Mouse (Mus musculus) limb, embryonic 12.5 days (tissue): Measurements from ENCODE around the gene Dnajc16. TPM values are rescaled to one million over a fixed set of nuclear protein-coding genes. Genes with fewer than 3 reads are reported as not detected.
"Not testable (repeated sequence)": the region's sequence is repeated elsewhere in the genome, so short reads cannot be mapped to it uniquely, and the experiment has no call there.

ENCODE experiments used
- ATAC-seq: fragments of 200-750 bp; cut with Nextera tagmentation; 2 replicates; pipeline ENCODE4 v1.8.0; 2017; ENCODE audit warnings: low read depth, moderate TSS enrichment; ENCODE audit not compliant: insufficient number of reproducible peaks, insufficient read depth, low FRiP score, low TSS enrichment
- H3K27ac ChIP-seq: fragments of 300-500 bp; sonication (generic); 2 replicates; pipeline ENCODE4 v1.5.1; 2016; ENCODE audit warnings: mild to moderate bottlenecking, moderate library complexity
- H3K27me3 ChIP-seq: fragments of 300-500 bp; sonication (generic); 2 replicates; pipeline ENCODE4 v1.6.1; 2016; ENCODE audit warnings: mild to moderate bottlenecking, moderate library complexity
- H3K36me3 ChIP-seq: fragments of 300-500 bp; sonication (generic); 2 replicates; pipeline ENCODE4 v1.6.1; 2016; ENCODE audit warnings: mild to moderate bottlenecking, moderate library complexity
- H3K4me1 ChIP-seq: fragments of 300-500 bp; sonication (generic); replicated peaks from 2 replicates; pipeline ENCODE4 v1.6.1; 2016
- H3K4me2 ChIP-seq: fragments of 300-500 bp; sonication (generic); 2 replicates; pipeline ENCODE4 v1.6.1; 2016; ENCODE audit warnings: mild to moderate bottlenecking, moderate library complexity
- H3K4me3 ChIP-seq: fragments of 300-500 bp; sonication (generic); replicated peaks from 2 replicates; pipeline ENCODE4 v1.5.1; 2016; ENCODE audit warnings: mild to moderate bottlenecking
- H3K9ac ChIP-seq: fragments of 300-500 bp; sonication (generic); replicated peaks from 2 replicates; pipeline ENCODE4 v1.6.1; 2016; ENCODE audit warnings: mild to moderate bottlenecking, moderate library complexity
- H3K9me3 ChIP-seq: fragments of 300-500 bp; sonication (generic); 2 replicates; pipeline ENCODE4 v1.6.1; 2016; ENCODE audit warnings: mild to moderate bottlenecking, moderate library complexity
- WGBS: fragments of 180-500 bp; shearing (Covaris S2); methylation state at CpG from one replicate; pipeline ENCODE4 v1.1.7; 2016; 5-methylcytosine and 5-hydroxymethylcytosine counted together
- polyA plus RNA-seq: library from polyadenylated mRNA; unstranded; fragments of >200 nt; fragmentation: Nextera tagmentation; extraction: Ambion mirVana; gene quantifications from 2 replicates; pipeline ENCODE4 v1.2.1, GENCODE M21; 2016

Dnajc16 gene
- polyA plus RNA-seq, 1 experiment from 2014 or later = 3.4 TPM

- no peak overlapping the region for H3K4me3 ChIP-seq
- ATAC-seq = no peak
- 69% methylated on average over 5 of the region's 5 CpGs for WGBS
- peaks cover 4% of the 10 kb centered on the region for H3K4me1 ChIP-seq
- no peaks in the 10 kb centered on the region for H3K27me3 ChIP-seq
- no peak overlapping the region for H3K27ac ChIP-seq
- H3K9me3 ChIP-seq = no peaks in the 10 kb centered on the region
- no peak overlapping the region for H3K4me2 ChIP-seq
- H3K9ac ChIP-seq = no peak overlapping the region
- H3K36me3 ChIP-seq = peaks cover 74% of the 10 kb centered on the region
Observed at GRCm38 (mm10) chr4:141784835-141785234, 5.9 kb downstream of the Dnajc16 start.

GRCm38 (mm10) chr4:141781201-141781985 lies 9.3 kb downstream of the Dnajc16 start:
- no peak for ATAC-seq
- peaks cover 98% of the 10 kb centered on the region for H3K36me3 ChIP-seq
- no peaks in the 10 kb centered on the region for H3K9me3 ChIP-seq
- 94% methylated on average over 8 of the region's 8 CpGs for WGBS
- no peaks in the 10 kb centered on the region for H3K27me3 ChIP-seq
- no peaks in the 10 kb centered on the region for H3K4me1 ChIP-seq
- no peak overlapping the region for H3K27ac ChIP-seq
- no peak overlapping the region for H3K4me2 ChIP-seq
- no peak overlapping the region for H3K9ac ChIP-seq
- no peak overlapping the region for H3K4me3 ChIP-seq

DNA sequence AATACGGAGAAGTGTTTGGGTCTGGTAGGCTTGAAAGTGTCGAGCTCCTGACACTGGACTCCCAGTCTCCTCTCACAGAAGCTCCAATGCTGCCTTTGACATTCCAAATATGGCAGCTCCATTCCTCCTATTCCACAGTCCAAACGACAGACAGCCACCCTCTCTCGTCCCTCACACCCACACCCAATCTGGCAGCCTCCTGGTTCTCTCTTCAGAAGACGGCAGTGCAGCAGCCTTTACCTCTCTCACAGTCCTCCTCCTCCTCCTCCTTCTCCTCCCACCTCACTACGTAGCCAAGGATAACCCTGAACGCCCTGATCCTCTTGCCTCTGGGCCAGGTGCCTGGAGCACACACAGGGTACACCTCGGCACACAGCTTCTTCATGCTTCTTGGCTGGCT lies 10.9 kb downstream of the Dnajc16 start:
- H3K4me2 ChIP-seq = no peak overlapping the region
- H3K27ac ChIP-seq = no peak overlapping the region
- H3K9me3 ChIP-seq = no peaks in the 10 kb centered on the region
- 89% methylated on average over 8 of the region's 8 CpGs for WGBS
- H3K4me3 ChIP-seq = no peak overlapping the region
- no peaks in the 10 kb centered on the region for H3K4me1 ChIP-seq
- peaks cover 99% of the 10 kb centered on the region for H3K36me3 ChIP-seq
- no peaks in the 10 kb centered on the region for H3K27me3 ChIP-seq
- no peak overlapping the region for H3K9ac ChIP-seq
- no peak for ATAC-seq

DNA sequence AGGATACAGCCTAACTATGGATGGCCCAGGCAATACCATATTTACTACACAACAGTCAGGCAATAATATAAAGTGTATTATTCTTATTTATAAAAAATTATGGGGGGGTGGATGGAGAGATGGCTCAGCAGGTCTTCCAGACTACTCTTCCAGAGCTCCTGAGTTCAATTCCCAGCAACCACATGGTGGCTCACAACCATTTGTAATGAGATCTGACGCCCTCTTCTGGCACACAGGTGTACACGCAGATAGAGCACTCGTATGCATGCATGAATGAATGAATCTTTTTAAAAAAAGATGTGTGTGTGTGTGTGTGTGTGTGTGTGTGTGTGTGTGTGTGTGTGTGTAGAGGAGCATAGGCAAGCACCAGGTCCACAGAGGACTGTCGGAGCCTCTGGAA lies 17.7 kb downstream of the Dnajc16 start:
- H3K4me1 ChIP-seq, H3K27ac ChIP-seq, H3K9ac ChIP-seq, H3K4me2 ChIP-seq, H3K9me3 ChIP-seq, ATAC-seq, H3K4me3 ChIP-seq, H3K27me3 ChIP-seq: not testable (repeated sequence)
- peaks cover 100% of the 10 kb centered on the region for H3K36me3 ChIP-seq
- WGBS = 84% methylated on average over 4 of the region's 4 CpGs

DNA sequence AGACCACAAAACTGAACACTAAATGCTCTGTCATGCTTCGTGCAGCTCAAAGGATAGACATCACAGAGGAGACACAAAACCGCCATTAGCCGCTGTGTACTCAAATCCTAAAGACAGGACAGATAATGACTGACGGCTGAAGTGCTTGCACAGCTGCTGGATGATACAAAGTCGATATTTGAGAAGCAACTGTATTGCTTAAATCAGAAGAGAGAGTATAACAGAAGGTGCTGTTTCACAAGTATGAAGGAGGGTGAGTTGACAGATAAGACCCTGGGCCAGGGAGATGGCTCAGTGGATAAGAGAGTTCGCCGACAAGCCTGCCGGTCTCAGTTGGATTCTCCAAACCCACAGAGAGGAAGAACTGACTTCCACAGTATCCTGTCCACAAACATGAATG lies 18.9 kb downstream of the Dnajc16 start:
- WGBS = 92% methylated on average over 8 of the region's 8 CpGs
- H3K27ac ChIP-seq = no peak overlapping the region
- no peaks in the 10 kb centered on the region for H3K27me3 ChIP-seq
- H3K9ac ChIP-seq = no peak overlapping the region
- ATAC-seq = no peak
- H3K4me2 ChIP-seq = no peak overlapping the region
- H3K4me1 ChIP-seq = no peaks in the 10 kb centered on the region; the same call in 1 of the 2 replicates
- H3K4me3 ChIP-seq = no peak overlapping the region
- H3K9me3 ChIP-seq = no peaks in the 10 kb centered on the region
- H3K36me3 ChIP-seq = peaks cover 100% of the 10 kb centered on the region

DNA sequence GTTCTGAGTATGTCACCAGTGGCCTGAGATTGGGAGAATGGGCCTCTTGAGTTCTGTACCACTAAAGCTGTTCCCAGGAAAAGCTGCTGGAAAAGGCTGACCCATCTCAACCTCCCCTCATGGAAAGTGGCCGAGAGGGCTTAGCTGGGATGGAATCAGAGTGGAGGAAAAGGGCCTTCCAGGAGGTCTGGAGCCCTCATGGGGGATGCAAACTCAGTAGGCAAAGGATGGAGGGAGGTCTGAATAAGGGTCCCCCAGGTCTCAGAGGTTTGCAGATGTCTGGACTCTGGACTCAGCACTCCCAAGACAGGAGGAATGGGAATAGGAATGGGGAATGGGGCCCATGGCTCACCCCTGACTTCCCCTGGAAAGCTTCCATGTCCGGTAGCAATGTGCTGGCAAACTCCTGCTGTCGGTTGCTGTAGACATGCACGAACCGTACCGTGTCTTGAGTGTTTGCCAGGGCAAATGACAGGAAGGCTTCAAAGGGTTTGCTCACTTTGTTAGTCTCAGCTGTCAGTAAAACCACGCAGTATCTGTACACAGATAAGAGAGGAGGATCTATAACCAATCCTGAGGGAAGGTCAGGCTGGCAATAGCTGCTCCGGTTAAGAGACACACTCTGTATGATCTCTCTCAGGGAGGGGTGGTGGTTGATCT lies 21.1 kb downstream of the Dnajc16 start:
- Histone ChIP-seq H3K36me3 (peaks cover 96% of the 10 kb centered on the region), H3K4me2 (no peak overlapping the region), H3K27ac (no peak overlapping the region), H3K27me3 (no peaks in the 10 kb centered on the region), H3K4me3 (no peak overlapping the region), H3K4me1 (no peaks in the 10 kb centered on the region; the same call in 1 of the 2 replicates), H3K9ac (no peak overlapping the region), H3K9me3 (no peaks in the 10 kb centered on the region)
- no peak for ATAC-seq
- WGBS = 93% methylated on average over 8 of the region's 8 CpGs

DNA sequence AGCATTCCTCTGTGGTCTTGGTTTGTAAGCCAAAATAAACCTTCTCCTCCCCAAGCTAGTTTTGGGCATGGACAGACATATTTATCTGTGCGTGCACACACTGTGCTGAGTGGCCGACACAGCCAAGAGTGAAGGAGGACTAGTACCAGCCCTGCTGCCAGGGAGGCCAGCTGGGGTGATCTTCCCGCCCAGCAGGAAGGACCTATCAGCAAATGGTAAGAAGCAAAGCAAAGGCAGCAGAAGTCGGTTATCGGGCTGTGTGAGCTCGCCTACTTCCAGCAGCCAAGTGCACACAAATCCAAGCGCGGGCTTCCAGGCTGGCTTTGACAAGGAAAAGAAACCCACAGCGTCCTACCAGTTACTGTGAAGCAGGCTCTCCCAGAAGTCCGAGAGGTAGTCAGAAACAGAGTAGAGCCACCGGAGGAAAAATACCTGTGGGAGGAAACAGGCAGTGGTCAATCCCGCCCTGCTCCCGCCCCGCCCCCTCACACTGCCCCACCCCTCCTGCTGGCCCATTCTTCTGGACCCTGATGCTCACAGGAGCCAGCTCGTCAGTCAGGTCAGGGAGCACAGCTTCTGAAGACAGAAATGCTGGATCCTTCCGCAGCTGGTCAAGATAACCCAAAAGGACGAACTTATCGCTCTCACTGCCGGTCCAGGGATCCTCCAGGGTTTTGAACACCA lies 23.2 kb downstream of the Dnajc16 start:
- H3K9ac ChIP-seq = no peak overlapping the region
- no peak overlapping the region for H3K4me3 ChIP-seq
- no peaks in the 10 kb centered on the region; the same call in 1 of the 2 replicates for H3K4me1 ChIP-seq
- H3K27me3 ChIP-seq = no peaks in the 10 kb centered on the region
- 75% methylated on average over 19 of the region's 19 CpGs for WGBS
- ATAC-seq = no peak
- H3K36me3 ChIP-seq = peaks cover 96% of the 10 kb centered on the region
- H3K27ac ChIP-seq = peak overlapping the region; percentile 72
- no peak overlapping the region for H3K4me2 ChIP-seq
- no peaks in the 10 kb centered on the region for H3K9me3 ChIP-seq

DNA sequence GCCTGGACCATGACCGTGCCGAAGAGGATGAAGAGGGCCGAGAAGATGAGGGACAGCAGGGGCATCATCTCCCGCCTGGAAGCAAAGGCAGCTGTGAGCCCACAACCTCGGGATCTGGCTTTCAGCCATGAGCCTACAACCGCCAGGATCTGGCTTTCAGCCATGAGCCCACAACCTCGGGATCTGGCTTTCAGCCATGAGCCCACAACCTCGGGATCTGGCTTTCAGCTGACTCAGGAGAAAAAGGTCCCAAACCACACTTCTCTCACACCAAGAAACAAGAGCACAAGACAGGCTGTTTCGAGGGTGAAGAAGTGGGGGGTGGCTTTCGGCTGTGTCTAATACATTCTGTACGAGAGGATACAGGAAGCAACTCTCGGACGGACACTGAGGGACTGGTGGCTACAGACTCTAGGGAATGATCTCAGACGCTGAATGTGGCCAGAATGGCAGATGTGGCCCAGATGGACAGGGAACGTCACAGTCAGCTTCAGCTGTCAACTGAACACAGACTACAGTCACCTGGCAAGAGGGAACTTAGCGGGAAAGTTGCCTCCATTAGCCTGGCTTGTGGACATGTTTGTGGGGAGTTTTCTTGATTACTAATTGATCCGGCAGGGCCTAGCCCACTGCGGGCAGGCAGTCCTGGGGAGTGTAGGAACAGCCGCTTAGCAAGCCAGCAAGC lies 23.9 kb downstream of the Dnajc16 start:
- Histone ChIP-seq H3K4me2 (no peak overlapping the region), H3K4me3 (no peak overlapping the region), H3K27me3 (no peaks in the 10 kb centered on the region), H3K9ac (no peak overlapping the region), H3K9me3 (no peaks in the 10 kb centered on the region), H3K36me3 (peaks cover 96% of the 10 kb centered on the region), H3K27ac (peak overlapping the region; percentile 72), H3K4me1 (no peaks in the 10 kb centered on the region; the same call in 1 of the 2 replicates)
- WGBS = 77% methylated on average over 19 of the region's 19 CpGs
- no peak for ATAC-seq

- 89% methylated on average over 8 of the region's 8 CpGs for WGBS
Observed at GRCm38 (mm10) chr4:141766316-141766667, 24.4 kb downstream of the Dnajc16 start.

GRCm38 (mm10) chr4:141765008-141765407 lies 25.7 kb downstream of the Dnajc16 start:
- H3K27ac ChIP-seq = no peak overlapping the region
- H3K36me3 ChIP-seq = peaks cover 89% of the 10 kb centered on the region
- H3K4me3 ChIP-seq = no peak overlapping the region
- no peak for ATAC-seq
- no peaks in the 10 kb centered on the region for H3K9me3 ChIP-seq
- no peaks in the 10 kb centered on the region; the same call in 1 of the 2 replicates for H3K4me1 ChIP-seq
- H3K9ac ChIP-seq = no peak overlapping the region
- no peaks in the 10 kb centered on the region for H3K27me3 ChIP-seq
- no peak overlapping the region for H3K4me2 ChIP-seq
- 95% methylated on average over 3 of the region's 3 CpGs for WGBS

More at GRCm38 (mm10) chr4:141766316-141766667, 24.4 kb downstream of the Dnajc16 start:
- H3K36me3 ChIP-seq = peaks cover 95% of the 10 kb centered on the region
- peak overlapping the region; percentile 72; the same call in 1 of the 2 replicates for H3K27ac ChIP-seq
- H3K4me2 ChIP-seq = no peak overlapping the region
- H3K4me3 ChIP-seq = no peak overlapping the region
- no peak overlapping the region for H3K9ac ChIP-seq
- H3K4me1 ChIP-seq = no peaks in the 10 kb centered on the region; the same call in 1 of the 2 replicates
- no peaks in the 10 kb centered on the region for H3K9me3 ChIP-seq
- no peak for ATAC-seq
- no peaks in the 10 kb centered on the region for H3K27me3 ChIP-seq

DNA sequence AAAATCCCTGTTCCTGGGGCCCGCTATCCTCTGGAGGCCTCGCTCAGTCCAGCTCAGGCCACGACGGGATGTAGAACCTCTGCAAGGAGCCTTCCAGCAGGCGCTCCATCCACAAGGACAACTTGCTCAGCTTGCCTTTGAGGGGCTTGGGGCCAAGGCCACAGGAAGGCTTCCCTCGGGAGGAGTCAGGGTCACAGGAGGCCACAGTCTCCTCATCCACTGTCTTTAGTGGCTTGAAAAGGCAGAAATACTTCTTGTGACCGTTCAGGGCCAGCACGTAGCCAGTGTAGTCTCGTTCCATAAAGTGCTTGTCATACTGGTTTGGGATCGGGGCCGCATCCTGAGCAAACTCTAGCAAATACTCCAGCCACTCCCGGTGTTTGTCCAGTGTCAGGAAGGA lies 27.3 kb downstream of the Dnajc16 start:
- ATAC-seq = no peak
- H3K4me1 ChIP-seq = no peaks in the 10 kb centered on the region; the same call in 1 of the 2 replicates
- 94% methylated on average over 12 of the region's 12 CpGs for WGBS
- no peaks in the 10 kb centered on the region for H3K9me3 ChIP-seq
- H3K9ac ChIP-seq = no peak overlapping the region
- H3K4me3 ChIP-seq = no peak overlapping the region
- H3K4me2 ChIP-seq = no peak overlapping the region
- H3K27ac ChIP-seq = no peak overlapping the region
- H3K36me3 ChIP-seq = peaks cover 74% of the 10 kb centered on the region
- H3K27me3 ChIP-seq = no peaks in the 10 kb centered on the region
